Mouse (Mus musculus): ENCODE data around the gene Loxl4.

The Loxl4 gene

DNA sequence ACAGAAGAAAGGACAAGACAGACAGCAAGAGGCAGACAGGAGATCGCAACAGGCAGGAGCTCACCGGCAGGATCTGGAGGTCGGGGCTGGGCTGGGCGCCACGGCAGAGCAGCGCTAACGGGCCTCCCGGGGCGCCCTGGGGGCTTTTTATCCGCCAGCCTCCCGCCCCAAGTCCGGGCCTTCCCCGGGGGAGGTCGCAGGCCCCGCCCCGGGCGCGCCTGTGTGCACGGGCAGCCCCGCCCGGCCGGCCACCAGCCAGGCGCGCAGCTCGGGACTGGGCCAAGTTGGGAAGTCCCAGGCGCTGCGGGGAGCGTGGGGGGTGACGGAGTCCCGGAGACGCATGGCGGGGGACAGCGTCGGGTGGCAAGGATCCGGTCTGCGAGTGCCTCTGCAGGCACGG lies at the start of gene Loxl4:
Gene Loxl4, minus strand, starts transcription at position 160 of the 400 bp plus-strand sequence.
- DNase-seq (ENCODE audit: extremely low spot score, low read depth, low spot score), result no peak

DNA sequence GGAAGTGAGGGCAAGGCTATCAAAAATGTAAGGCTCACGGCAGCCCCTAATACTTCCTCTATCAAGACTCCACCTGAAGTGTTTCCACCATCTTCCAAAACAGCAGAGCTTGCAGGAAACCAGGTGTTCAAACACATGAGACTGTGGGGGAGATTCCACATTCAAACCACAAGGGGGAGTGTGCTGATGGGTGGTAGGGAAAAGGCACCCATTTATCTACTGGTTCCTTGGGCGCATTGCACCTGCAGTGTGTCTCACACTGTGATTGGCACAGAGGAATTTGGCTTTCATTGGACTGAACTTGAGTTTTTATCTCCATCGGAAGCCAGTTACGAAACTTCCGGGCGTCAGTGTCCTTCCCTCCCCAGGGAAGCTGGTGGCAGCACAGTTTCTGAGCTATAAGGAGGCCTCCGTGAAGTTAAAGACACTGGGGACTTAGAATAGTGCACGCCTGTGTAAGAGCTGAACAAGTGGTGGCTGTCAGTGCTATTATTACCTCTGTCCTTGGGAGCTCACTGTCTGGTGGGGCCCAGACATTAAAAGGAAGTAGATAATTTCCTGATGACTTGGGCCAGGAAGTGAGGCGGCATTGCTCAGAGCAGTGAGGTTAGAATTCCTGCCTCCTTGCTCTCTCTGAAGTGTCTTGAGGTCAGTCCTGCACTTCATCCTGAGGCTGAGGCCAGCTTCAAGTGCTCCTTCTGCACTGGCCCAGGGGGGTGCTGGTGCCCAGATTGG lies 49.0 kb upstream of the Loxl4 start:
- DNase-seq (ENCODE audit: extremely low spot score, low read depth, low spot score), result no peak

DNA sequence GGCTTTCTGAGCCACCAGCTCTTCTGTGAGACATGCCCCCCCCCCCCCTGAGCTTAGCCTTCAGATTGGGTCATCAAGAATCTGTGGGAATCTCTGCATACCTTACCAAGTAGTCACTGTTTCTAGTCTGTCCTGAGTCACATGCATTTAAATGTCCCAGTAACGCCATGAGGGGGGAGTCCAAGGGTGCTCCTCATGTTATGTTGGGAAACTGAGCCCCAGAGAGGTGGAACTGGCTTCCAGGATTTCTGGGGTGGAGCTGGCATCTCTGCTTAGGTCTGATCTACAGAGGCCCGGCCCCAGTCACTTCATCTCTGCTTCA lies 47.6 kb upstream of the Loxl4 start:
- DNase-seq (ENCODE audit: extremely low spot score, low read depth, low spot score), result no peak

DNA sequence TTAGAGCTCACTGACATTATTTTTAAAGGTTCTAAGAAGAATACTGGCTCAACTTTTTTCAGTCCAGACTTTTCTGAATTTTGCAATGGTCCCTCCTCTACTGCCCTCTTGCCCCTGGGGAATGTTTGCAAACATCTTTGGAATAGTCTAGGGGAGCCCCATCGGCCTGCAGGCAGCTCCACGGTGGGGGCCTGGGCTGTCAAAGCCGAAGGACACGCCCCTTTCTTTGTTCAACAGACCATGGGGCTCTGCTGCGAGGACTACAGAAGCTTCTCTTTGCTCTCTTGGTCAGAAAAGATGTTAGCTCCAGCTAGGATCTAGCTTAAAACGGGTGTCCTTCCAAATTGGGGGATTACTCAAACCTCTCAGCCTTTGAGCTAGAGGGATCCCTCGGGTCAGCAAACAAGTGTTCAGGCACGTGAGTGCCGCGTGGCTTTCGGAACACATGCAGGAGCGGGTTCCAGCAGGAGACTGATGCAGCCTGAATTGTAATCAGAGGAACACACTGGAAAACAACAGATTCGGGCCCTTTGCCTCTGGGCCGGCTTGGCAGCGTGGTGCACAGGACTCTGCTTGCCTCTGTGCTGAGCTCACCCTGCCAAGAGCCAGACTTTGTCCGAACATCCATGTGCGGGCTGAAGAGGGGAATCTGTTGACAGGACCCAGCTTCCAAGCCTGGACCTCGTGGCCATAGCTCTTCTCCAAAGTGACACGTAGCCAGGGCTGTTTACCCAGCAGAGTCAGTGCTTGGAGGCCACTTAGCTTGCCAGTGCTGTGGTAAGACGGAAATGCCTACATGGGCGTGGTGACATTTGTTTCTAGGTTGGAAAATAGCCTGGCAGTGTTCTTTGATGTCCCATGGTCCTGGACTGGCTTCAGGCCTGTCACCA lies 47.0 kb upstream of the Loxl4 start:
- DNase-seq (ENCODE audit: extremely low spot score, low read depth, low spot score), result no peak

DNA sequence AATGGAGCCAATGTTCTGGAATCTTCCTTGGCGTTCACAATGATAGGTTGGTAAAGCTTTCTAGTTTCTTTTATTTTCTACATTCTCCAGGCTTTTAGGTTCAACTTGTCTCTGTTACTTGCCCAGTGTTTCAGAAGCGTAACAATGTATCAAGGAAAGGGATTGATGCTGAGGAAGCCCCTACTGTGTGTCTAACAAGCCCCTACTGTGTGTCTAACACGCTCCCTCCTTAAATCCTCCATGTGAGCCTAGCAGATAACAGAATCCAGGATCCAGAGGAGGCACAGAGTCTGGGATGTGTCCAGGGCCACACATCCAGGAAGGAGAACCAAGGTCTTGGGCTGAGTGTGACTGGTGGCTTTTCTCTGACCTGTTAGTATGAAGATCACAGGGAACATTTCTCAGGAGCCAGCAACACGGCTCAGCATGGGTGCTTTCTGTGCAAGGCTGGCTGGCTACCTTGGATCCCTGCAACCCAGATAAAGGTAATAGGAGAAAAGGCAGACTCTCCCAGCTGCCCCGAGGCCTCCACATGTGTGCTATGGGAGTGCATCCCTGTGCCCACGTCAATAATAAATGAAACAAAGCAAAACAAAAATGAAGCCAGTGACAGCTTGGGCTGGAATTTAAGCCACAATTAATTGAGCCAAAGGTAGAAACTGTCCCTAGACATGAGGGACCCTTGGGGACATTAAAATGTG lies 46.0 kb upstream of the Loxl4 start:
- no peak for DNase-seq (ENCODE audit: extremely low spot score, low read depth, low spot score)

DNA sequence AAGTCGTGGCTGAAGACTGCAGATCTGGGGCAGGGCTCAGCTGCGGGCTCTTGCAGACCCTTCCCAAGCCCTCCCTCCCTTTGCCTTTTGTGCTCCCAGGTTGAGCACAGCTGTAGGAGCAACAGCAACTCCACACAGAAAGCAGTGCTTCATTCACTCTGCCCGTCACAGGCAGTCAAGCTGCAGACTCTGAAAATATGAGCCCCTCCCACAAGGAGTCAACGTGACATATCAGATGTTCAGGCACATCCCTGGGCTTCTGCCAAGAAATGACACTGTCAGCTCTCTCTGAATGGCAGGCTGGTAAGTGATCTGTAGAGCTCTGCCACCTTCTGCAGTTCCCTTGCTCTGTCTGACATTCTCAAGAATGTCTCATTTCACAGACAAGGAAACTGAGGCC lies 45.2 kb upstream of the Loxl4 start:
- no peak for DNase-seq (ENCODE audit: extremely low spot score, low read depth, low spot score)

DNA sequence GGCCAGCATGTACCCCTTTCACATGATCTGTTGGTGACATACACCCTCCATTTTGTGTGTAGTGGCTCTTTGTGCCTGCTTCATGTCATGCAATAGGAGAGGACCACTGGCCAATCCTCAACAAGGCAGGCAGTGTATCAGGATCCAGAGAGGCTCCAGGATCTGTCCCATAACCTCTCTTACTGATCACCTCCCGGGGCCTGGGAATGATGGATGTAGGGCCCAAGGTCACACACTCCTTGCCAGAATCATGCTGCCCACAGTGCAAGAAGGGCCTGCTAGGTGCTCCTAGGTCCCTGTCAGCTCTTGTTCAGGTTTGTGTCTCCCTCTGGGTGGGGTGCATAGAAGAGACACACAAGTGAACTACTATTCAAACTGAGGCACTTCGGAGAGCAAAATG lies 44.7 kb upstream of the Loxl4 start:
- DNase-seq (ENCODE audit: extremely low spot score, low read depth, low spot score), result no peak

DNA sequence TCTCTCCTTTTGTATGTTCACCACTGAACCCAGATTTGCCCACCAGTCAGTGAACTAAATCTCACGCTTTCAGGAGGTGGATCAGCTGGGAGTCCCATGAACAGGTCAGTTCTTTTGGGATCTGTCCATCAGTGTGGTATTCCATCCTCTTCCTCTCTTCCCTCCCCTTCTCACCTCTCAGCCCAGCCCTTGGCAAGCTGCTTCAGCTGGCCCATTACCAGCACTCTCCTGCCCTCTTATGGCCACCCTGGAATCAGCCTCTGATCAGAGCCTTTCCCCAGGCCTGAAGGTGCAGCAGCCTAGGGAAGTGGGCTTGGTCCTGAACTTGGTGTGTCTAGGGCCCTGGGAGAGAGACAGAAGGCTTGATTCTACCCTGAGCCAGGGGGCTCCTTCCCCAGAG lies 42.4 kb upstream of the Loxl4 start:
- DNase-seq (ENCODE audit: extremely low spot score, low read depth, low spot score), result no peak

DNA sequence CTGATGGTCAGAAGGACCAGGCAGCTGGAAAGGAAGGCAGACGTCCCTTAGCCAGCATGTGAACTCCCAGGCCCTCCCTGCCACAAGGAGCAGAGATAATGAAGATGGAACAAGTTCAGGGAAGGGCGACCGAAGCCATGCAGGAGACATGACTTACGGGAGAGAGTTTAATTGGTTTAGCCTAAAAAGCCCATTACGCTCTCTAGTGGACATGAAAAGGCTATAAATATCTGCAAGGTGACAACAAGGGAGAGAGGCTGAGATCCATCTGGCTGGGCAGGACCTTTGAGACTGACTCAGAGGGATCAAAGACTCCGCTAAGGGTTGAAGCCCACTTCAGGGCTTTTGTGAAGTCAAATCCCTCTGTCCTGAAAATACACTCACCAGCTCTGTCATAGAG lies 40.5 kb upstream of the Loxl4 start:
- no peak for DNase-seq (ENCODE audit: extremely low spot score, low read depth, low spot score)

DNA sequence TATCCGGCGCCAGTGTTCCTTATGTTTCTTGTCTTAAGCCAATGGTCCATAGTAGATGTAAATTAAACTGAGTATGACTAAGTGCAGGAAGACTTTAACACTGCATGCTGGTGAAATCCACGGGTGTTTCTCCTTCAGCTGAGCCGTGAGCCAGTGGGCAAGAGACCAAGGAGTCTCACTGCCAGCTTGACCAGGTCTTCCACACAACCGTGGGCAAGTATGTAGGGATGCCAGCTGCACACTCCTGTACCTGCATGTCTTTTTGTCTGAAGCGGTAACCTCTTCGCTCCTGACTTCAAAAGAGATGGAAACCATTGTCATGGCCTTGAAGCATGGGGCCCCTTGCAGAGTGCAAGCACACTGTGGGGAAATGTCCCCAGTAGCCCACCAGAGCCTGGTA lies 39.8 kb upstream of the Loxl4 start:
- no peak for DNase-seq (ENCODE audit: extremely low spot score, low read depth, low spot score)

DNA sequence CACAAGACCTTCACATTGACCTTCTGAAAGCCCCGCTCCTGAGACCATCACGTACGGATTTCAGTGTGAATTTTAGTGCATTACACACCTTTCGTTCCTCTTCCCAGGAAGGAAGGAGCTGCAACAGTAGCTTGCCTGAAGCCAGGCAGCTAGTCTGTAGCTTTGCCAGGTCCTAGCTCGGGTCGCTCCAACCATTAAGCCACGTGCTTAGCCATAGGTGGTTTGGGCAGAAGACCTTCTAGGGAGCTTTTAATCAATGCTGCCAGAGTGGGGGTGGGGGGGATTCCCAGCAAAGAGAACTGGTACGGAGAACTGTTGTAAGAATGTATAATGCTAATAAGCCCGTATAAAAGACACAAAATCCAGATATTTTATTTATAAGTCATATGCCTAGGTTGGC lies 27.6 kb upstream of the Loxl4 start:
- DNase-seq (ENCODE audit: extremely low spot score, low read depth, low spot score), result no peak

DNA sequence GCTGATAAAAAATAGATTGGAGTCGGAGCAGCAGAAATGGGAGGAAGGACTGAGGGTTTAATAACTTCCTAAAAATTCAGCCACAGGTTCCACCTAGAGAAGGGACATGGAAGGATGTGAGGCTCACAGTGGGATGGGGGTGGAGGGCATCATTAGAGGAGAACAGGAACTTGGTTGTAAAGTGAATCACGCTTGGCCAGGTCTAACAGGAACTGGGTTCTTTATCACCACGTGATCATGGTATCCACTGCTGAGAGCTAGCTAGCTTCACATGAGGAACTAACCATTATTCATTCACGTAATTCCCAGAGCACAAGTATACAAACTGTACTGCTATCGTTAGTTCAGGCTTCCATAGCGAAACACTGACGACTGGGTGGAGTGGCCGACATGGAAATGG lies 26.9 kb upstream of the Loxl4 start:
- no peak for DNase-seq (ENCODE audit: extremely low spot score, low read depth, low spot score)

DNA sequence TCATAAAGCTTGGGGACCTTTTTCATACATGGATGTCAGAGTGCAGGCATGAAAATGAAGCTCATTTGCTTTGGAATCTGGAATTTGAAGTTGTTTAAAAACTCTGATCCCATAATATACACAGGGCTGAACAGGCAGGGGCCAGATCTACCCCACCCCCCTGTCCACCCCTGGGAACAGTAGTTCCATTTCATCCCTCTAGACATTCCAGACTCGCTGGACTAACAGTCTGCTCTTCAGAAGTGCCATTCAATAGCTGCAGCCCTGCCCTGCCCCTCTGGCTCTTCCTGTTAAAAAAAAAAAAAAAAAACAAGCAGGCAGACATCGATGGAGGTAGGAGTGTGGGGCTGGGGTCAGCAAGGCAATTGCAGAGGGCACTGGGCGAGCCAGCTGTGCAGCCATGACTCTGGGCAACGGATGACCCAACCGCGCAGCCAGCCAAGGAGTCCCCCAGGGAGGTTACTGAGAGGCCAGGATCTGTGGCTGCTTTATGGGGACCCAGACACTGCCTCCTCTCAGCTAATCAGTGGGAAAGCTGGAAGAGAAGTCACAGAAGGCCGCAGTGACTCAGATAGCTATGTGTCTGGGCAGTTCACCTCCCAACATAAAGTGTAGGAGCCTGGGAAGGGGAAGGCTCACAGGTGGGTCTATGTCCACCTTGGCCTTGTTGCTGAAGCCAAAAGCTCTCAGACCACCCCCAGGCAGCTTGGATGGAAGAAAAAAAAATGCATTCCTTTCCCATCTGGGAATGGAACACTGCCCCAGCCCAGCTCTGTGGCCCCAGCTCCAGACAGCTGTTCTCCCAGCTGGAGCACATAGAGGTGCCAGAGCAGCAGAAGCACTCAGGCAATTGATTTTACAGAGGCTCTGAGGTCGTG lies 26.2 kb upstream of the Loxl4 start:
- DNase-seq (ENCODE audit: extremely low spot score, low read depth, low spot score), result no peak

DNA sequence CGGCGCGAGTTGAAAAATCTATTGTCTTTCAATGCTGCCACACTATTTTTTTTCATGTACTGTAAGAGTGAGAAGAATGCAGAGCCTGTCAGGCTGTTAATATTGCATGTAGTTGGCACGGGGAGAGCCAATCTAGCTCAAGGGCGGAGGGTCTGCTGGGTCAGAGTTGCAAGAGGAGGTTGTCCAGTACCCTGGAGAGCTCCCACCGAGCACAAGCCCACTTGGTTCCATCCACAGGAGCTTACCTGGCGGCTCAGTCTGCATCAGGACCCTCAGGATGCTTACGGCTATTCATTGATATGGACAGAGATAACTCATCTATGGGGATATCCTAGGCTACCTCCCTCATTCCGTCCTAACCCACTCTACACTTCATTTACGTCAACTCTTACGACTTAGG lies 24.0 kb upstream of the Loxl4 start:
- peak; percentile 35 for DNase-seq (ENCODE audit: extremely low spot score, low read depth, low spot score)

DNA sequence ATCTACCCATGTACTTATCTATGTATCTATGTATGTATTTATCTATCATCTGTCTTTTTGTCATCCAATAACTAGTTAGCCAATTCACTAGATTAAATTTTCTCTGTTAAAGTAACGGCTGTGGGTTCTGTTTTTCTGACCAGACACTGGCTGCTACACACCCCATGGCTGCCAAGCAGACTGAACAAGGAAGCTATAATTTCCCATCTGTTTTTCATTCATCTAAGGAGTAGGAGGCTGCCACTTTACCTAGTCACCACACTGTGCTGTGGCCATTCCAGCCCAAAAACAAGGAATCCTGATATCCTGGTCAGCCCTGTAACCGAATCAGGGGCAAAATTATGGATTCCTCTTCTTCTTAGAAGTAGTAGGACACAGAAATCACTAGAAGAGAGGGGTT lies 21.0 kb upstream of the Loxl4 start:
- DNase-seq (ENCODE audit: extremely low spot score, low read depth, low spot score), result no peak

DNA sequence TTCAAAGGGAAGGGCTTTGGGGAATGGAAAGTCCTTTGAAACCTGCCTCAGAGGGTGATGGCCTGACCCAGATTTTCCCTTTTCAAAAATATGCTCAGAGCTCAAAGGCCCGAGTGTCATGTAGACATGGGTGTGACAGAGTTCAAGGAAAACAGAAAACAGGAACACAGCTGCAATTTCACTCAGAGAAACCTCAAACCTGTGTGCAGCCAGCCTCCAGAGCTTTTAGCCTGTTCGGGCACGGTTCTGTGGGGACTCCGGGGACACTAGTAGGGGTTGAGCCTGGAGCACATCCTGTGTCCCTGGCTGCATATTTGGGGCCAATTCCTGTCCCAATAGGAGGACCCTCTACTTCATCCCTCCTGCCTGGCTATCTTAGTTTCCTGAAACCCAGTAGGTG lies 19.7 kb upstream of the Loxl4 start:
- no peak for DNase-seq (ENCODE audit: extremely low spot score, low read depth, low spot score)

DNA sequence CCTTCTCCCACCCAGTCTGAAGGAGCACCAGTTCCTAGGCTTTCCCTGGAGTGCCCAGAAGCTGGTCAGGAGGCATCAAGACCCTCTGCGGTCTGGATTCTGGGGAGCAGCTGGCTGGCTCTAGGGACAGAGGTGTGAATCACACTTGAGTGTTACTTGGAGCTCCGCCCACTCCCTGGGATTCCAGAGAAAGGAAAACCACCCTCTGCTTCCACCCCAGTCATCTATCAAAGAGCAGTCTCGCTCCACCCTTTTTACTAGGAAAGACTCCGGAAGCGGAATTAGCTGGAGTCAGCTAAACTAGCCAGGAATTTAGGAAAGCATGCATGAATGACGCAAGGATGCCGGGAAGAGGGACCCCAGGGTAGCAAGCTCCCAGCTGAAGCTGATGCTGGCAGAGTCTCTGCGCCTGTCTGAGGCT lies 18.9 kb upstream of the Loxl4 start:
- no peak for DNase-seq (ENCODE audit: extremely low spot score, low read depth, low spot score)

DNA sequence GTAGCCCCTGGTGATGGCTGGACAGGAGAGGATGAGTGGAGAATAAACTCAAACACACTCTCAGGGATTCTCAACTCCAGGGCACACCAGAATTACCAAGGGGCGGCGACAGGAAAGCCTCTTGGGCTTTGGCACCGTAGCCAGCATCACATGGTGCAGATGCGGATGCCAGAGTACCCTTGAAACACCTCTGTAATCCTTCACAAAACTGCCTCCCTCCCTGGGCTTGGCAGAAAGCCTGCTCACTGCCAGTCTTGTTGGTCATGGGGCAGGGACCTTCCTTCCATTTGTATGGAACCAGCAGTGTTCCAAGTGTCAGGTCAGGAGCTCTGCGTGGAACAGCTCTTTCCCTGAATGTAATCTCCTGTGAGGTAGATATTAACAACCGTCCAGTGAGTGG lies 15.5 kb upstream of the Loxl4 start:
- no peak for DNase-seq (ENCODE audit: extremely low spot score, low read depth, low spot score)

DNA sequence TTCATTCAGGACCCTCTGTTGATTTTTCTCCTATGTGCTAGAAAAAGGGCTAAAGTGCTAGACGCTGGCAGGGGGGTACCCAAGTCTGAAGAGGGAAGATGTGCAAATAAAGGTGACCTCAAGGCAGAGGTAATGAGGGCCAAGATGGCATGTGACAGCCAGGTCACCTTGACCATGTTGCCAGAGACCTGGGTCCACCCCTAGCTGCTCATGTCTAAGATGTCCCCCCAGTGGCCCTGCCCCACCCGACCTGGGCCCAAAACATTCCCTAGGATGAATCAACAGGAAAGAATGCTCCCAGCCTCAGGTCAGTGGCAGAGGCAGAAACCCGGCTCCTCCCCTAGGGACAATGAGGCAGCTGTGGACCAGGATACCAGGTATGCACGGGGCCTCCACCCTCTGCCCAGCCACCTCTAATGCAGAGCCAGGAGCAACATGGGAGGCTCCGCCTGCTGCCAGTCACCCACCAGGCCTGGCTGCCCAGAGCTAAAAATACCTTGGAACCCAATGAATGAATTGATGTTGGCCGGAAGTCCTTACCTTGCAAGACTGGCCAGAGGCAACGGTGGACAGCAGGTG lies 1.1 kb upstream of the Loxl4 start:
- no peak for DNase-seq (ENCODE audit: extremely low spot score, low read depth, low spot score)

DNA sequence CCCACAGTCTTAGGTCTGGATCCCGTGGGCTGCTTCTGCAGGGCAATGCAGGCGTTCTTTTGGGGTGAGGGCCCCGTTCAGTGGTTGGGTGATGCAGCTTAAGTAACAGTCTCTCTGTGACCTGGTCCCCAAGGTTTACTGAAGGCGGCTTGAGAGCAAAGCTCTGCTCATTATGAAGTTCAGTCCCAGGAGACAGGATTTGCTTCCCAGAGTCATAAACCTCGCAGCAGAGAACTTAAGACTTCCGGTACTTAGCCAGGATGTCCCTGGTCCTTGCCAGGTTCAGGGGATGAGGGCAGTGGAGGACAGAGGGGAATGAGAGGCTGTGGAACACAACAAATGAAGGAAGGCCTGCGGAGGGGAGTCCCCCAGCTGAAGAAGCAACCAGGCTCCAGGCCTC lies 503 bp upstream of the Loxl4 start:
- no peak for DNase-seq (ENCODE audit: extremely low spot score, low read depth, low spot score)

DNA sequence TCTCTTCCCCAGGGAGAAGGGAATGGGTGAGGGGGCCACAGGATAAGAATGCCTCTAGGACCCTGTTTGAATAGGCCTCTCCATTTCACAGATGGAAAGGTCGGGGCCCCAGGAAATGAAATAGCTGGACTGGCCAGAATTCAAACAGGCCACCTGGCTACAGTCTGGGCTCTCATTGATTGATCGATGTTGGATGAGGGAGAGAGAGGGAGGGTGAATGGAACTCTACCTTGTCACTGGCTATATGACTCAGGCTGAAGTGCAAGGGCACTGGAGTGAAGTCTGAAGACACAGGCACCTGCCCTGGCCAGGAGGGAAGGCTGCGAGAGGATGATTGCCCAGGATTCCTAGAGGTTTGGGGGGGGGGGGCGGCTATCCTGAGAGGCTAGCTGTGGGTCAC lies 867 bp downstream of the Loxl4 start:
- no peak for DNase-seq (ENCODE audit: extremely low spot score, low read depth, low spot score)
